In the genomic region with DNA sequence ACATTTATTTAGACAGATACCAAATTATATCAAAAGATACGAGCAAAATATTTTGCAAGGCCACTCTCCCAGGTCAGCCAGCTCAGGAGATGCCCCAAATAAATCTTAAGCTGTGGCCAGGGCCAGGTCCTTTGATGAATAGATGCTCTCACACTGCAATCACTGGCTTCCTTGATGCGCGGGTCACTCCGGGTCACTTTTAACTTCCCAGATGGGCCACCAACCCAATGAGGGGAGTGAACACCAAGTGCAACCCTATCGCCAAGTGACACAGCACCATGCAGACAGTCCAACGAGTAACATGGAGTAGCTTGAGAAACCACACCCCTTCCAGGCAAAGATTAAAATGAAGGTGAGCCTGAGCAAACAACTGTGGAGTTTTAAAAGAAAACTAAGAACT, we compare ENCODE assay signal across 19 mouse cellular contexts.
A peak's percentile ranks its signal among the peaks of the same experiment; 100 is the strongest.
DNase-seq lines count a peak whose midpoint lies in the region; ATAC-seq and TF ChIP-seq lines count a peak whose summit lies in the region.
"Had no signal": no experiment of that assay in that cellular context is flagged by ENCODE, and none has a peak within 500 bp of the region (broad histone marks: within the 10 kb centered on the region; RNA-seq: fewer than 3 reads in every experiment).

No protein-coding gene starts in this region.

- TF ChIP-seq CTCF in liver, embryonic 14.5 days (IDR thresholded peaks at IDR 0.05; ENCODE audit: low read depth) = no peak

- H3K9ac ChIP-seq in liver, embryonic 14.5 days (replicated peaks) = no peak overlapping the region
- H3K9ac ChIP-seq in liver, embryonic 12.5 days = no peak overlapping the region
- H3K9ac ChIP-seq in midbrain, embryonic 13.5 days (replicated peaks) = no peak overlapping the region
- H3K9ac ChIP-seq: heart, embryonic 15.5 days; hindbrain, embryonic 13.5 days had no signal

- no peak for TF ChIP-seq EP300 in liver, embryonic 14.5 days (IDR thresholded peaks at IDR 0.05; ENCODE audit: low read depth)

- WGBS in liver, embryonic 14.5 days (ENCODE audit: insufficient replicate concordance) = 60% methylated on average over 6 of the region's 6 CpGs
- 75% methylated on average over 6 of the region's 6 CpGs for WGBS in liver, embryonic 12.5 days (ENCODE audit: insufficient replicate concordance)
- 92% methylated on average over 6 of the region's 6 CpGs for WGBS in midbrain, embryonic 13.5 days

- no peaks in the 10 kb centered on the region for H3K36me3 ChIP-seq in liver, embryonic 14.5 days (replicated peaks; ENCODE audit: control insufficient read depth, insufficient read depth, low read depth)
- peaks cover 9% of the 10 kb centered on the region for H3K36me3 ChIP-seq in liver, embryonic 12.5 days
- H3K36me3 ChIP-seq in midbrain, embryonic 13.5 days = peaks cover 19% of the 10 kb centered on the region; the same call in 1 of the 2 replicates
- H3K36me3 ChIP-seq: heart, embryonic 15.5 days had no signal

- DNase-seq in liver, embryonic 14.5 days (ENCODE audit: low read depth in 3 of 3, low spot score in 3 of 3) = no peak
- peak; percentile 63 for DNase-seq in adrenal gland, adult 8-10 months
- DNase-seq in adrenal gland, postnatal 14 days = peak; percentile 61
- DNase-seq in testis, postnatal 10 days (ENCODE audit: low spot score) = peak; percentile 55
- no peak for DNase-seq in spleen, adult 18-20 months
- DNase-seq: cerebellum, adult 18-20 months; cerebellum, adult 9-11 months; gastrocnemius, postnatal 36 days; heart, adult 18-20 months had no signal

- H3K4me2 ChIP-seq in liver, embryonic 14.5 days (ENCODE audit: low read depth) = no peak overlapping the region
- no peak overlapping the region for H3K4me2 ChIP-seq in liver, embryonic 12.5 days
- no peak overlapping the region for H3K4me2 ChIP-seq in midbrain, embryonic 13.5 days (replicated peaks)
- H3K4me2 ChIP-seq: heart, embryonic 11.5 days; heart, embryonic 15.5 days; hindbrain, embryonic 13.5 days had no signal

- 0 out of 2 replicates have a peak, but pooled peaks have one; percentile 31 for ATAC-seq in liver, embryonic 14.5 days (ENCODE audit: insufficient read depth)
- no peak for ATAC-seq in liver, embryonic 12.5 days
- ATAC-seq in midbrain, embryonic 13.5 days = no peak
- ATAC-seq: forebrain, embryonic 14.5 days; hindbrain, postnatal 0 days had no signal

- H3K4me3 ChIP-seq in liver, embryonic 14.5 days (ENCODE audit: insufficient read depth in 1 of 2, low read depth in 2 of 2, low read length in 2 of 2) = no peak overlapping the region
- H3K4me3 ChIP-seq in liver, embryonic 12.5 days = no peak overlapping the region
- no peak overlapping the region for H3K4me3 ChIP-seq in midbrain, embryonic 13.5 days (replicated peaks)
- H3K4me3 ChIP-seq: embryonic facial prominence, embryonic 10.5 days; erythroblast, embryonic 14.5 days; forebrain, embryonic 10.5 days; heart, embryonic 15.5 days; hindbrain, embryonic 13.5 days had no signal

- no peaks in the 10 kb centered on the region for H3K27me3 ChIP-seq in liver, embryonic 14.5 days (ENCODE audit: control insufficient read depth, insufficient read depth, low read length)
- no peaks in the 10 kb centered on the region for H3K27me3 ChIP-seq in liver, embryonic 12.5 days (replicated peaks)
- no peaks in the 10 kb centered on the region for H3K27me3 ChIP-seq in midbrain, embryonic 13.5 days
- H3K27me3 ChIP-seq: heart, embryonic 15.5 days; hindbrain, embryonic 13.5 days had no signal

- H3K4me1 ChIP-seq in liver, embryonic 14.5 days (replicated peaks; ENCODE audit: control insufficient read depth in 2 of 2, insufficient read depth in 2 of 2, low read length in 1 of 2) = no peaks in the 10 kb centered on the region
- H3K4me1 ChIP-seq in liver, embryonic 12.5 days = 0 out of 2 replicates have a peak, but pooled peaks cover 3% of the 10 kb centered on the region
- no peaks in the 10 kb centered on the region for H3K4me1 ChIP-seq in midbrain, embryonic 13.5 days (replicated peaks)
- H3K4me1 ChIP-seq: embryonic facial prominence, embryonic 10.5 days; forebrain, embryonic 10.5 days; heart, embryonic 15.5 days; hindbrain, embryonic 13.5 days had no signal

- no peak overlapping the region for H3K27ac ChIP-seq in liver, embryonic 14.5 days
- H3K27ac ChIP-seq in liver, embryonic 12.5 days = no peak overlapping the region
- H3K27ac ChIP-seq in midbrain, embryonic 13.5 days = no peak overlapping the region
- H3K27ac ChIP-seq: embryonic facial prominence, embryonic 10.5 days; forebrain, embryonic 10.5 days; heart, embryonic 15.5 days; hindbrain, embryonic 13.5 days; hindbrain, postnatal 0 days had no signal

- no peaks in the 10 kb centered on the region for H3K9me3 ChIP-seq in liver, embryonic 14.5 days (ENCODE audit: control insufficient read depth, low read length)
- H3K9me3 ChIP-seq in liver, embryonic 12.5 days (replicated peaks) = no peaks in the 10 kb centered on the region
- 0 out of 2 replicates have a peak, but pooled peaks cover 2% of the 10 kb centered on the region for H3K9me3 ChIP-seq in midbrain, embryonic 13.5 days
- H3K9me3 ChIP-seq: heart, embryonic 15.5 days; hindbrain, embryonic 13.5 days had no signal

Comparison
In these comparisons a context has a peak if more than half of its experiments do, and no peak if none do; other contexts are left out.
1. DNase-seq: peak in adrenal gland, adult 8-10 months (single experiment), adrenal gland, postnatal 14 days (single experiment) and testis, postnatal 10 days (single experiment); none in liver, embryonic 14.5 days (0 of 3) and spleen, adult 18-20 months (0 of 2).